Mouse (Mus musculus) neural tube, embryonic 12.5 days (tissue): Measurements from ENCODE around the gene Fam171a2. TPM values are rescaled to one million over a fixed set of nuclear protein-coding genes. Genes with fewer than 3 reads are reported as not detected.
"Not testable (repeated sequence)": the region's sequence is repeated elsewhere in the genome, so short reads cannot be mapped to it uniquely, and the experiment has no call there.

Experiments
- ATAC-seq: fragments of 200-750 bp; cut with Nextera tagmentation; 2 replicates; pipeline ENCODE4 v1.8.0; 2017; ENCODE audit warnings: low read depth, mild to moderate bottlenecking, moderate TSS enrichment, moderate library complexity; ENCODE audit not compliant: low FRiP score
- H3K27ac ChIP-seq: fragments of 300-500 bp; sonication (generic); 2 replicates; pipeline ENCODE4 v1.5.1; 2016
- H3K27me3 ChIP-seq: fragments of 300-500 bp; sonication (generic); replicated peaks from 2 replicates; pipeline ENCODE4 v1.6.1; 2016; ENCODE audit warnings: mild to moderate bottlenecking
- H3K36me3 ChIP-seq: fragments of 300-500 bp; sonication (generic); 2 replicates; pipeline ENCODE4 v1.6.1; 2016; ENCODE audit warnings: mild to moderate bottlenecking
- H3K4me1 ChIP-seq: fragments of 300-500 bp; sonication (generic); 2 replicates; pipeline ENCODE4 v1.6.1; 2016
- H3K4me2 ChIP-seq: fragments of 300-500 bp; sonication (generic); replicated peaks from 2 replicates; pipeline ENCODE4 v1.6.1; 2016; ENCODE audit warnings: mild to moderate bottlenecking
- H3K4me3 ChIP-seq: fragments of 300-500 bp; sonication (generic); 2 replicates; pipeline ENCODE4 v1.5.1; 2016
- H3K9ac ChIP-seq: fragments of 300-500 bp; sonication (generic); 2 replicates; pipeline ENCODE4 v1.6.1; 2016; ENCODE audit warnings: mild to moderate bottlenecking
- H3K9me3 ChIP-seq: fragments of 300-500 bp; sonication (generic); 2 replicates; pipeline ENCODE4 v1.6.1; 2016; ENCODE audit warnings: mild to moderate bottlenecking
- WGBS: fragments of 180-500 bp; shearing (Covaris S2); methylation state at CpG from one replicate; pipeline ENCODE4 v1.1.7; 2016; 5-methylcytosine and 5-hydroxymethylcytosine counted together
- polyA plus RNA-seq: library from polyadenylated mRNA; unstranded; fragments of >200 nt; fragmentation: Nextera tagmentation; extraction: Ambion mirVana; gene quantifications from 2 replicates; pipeline ENCODE4 v1.2.1, GENCODE M21; 2016

Gene Fam171a2
- polyA plus RNA-seq, 1 experiment from 2014 or later: 23.7 TPM

DNA sequence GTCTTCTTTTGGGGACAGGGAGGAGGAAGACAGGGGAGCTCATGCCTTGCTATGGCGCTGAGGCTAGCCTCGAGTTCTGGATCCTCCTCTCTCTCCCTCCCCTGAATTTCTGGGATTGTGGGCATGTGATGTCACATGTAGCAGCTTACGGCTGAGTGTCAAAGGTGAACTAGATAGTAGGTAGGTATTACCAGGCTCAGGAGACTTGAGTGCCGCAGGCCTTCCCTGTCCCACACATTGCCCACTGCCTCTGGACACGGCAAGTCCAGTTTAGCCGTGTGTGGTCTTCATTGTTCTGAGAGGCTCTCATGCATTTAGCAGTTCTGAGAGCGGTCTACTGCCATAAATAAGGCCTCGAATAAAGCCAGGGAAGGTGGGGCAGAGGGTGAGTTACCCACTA is 34.4 kb downstream of the Fam171a2 start:
- Histone ChIP-seq H3K9me3 (no peaks in the 10 kb centered on the region), H3K4me2 (no peak overlapping the region), H3K27ac (no peak overlapping the region), H3K36me3 (no peaks in the 10 kb centered on the region), H3K4me1 (0 out of 2 replicates have a peak, but pooled peaks cover 2% of the 10 kb centered on the region), H3K4me3 (no peak overlapping the region), H3K9ac (no peak overlapping the region), H3K27me3 (no peaks in the 10 kb centered on the region)
- ATAC-seq: no peak
- WGBS: 69% methylated on average over 8 of the region's 8 CpGs

GRCm38 (mm10) chr11:102411704-102412103 is 35.8 kb downstream of the Fam171a2 start:
- no peaks in the 10 kb centered on the region for H3K36me3 ChIP-seq
- H3K4me3 ChIP-seq: no peak overlapping the region
- no peak overlapping the region for H3K4me2 ChIP-seq
- H3K9me3 ChIP-seq: no peaks in the 10 kb centered on the region
- H3K27me3 ChIP-seq: no peaks in the 10 kb centered on the region
- no peak overlapping the region for H3K9ac ChIP-seq
- no peak overlapping the region for H3K27ac ChIP-seq
- ATAC-seq: no peak
- peaks cover 9% of the 10 kb centered on the region for H3K4me1 ChIP-seq
- WGBS: 8% methylated on average over 11 of the region's 11 CpGs

- no peak overlapping the region for H3K9ac ChIP-seq
- WGBS: 87% methylated on average over 3 of the region's 3 CpGs
- no peak overlapping the region for H3K4me3 ChIP-seq
- H3K4me2 ChIP-seq: no peak overlapping the region
- no peaks in the 10 kb centered on the region for H3K36me3 ChIP-seq
- H3K27me3 ChIP-seq: no peaks in the 10 kb centered on the region
- no peak for ATAC-seq
- peaks cover 16% of the 10 kb centered on the region for H3K4me1 ChIP-seq
- no peak overlapping the region for H3K27ac ChIP-seq
- no peaks in the 10 kb centered on the region for H3K9me3 ChIP-seq
Measured at GRCm38 (mm10) chr11:102411061-102411460, 36.4 kb downstream of the Fam171a2 start.

GRCm38 (mm10) chr11:102410345-102410744 is 37.1 kb downstream of the Fam171a2 start:
- H3K27ac ChIP-seq, H3K4me2 ChIP-seq, H3K9me3 ChIP-seq, H3K27me3 ChIP-seq, H3K4me3 ChIP-seq, ATAC-seq, H3K9ac ChIP-seq, H3K36me3 ChIP-seq: not testable (repeated sequence)
- WGBS: 91% methylated on average over 3 of the region's 3 CpGs
- H3K4me1 ChIP-seq: peaks cover 23% of the 10 kb centered on the region

DNA sequence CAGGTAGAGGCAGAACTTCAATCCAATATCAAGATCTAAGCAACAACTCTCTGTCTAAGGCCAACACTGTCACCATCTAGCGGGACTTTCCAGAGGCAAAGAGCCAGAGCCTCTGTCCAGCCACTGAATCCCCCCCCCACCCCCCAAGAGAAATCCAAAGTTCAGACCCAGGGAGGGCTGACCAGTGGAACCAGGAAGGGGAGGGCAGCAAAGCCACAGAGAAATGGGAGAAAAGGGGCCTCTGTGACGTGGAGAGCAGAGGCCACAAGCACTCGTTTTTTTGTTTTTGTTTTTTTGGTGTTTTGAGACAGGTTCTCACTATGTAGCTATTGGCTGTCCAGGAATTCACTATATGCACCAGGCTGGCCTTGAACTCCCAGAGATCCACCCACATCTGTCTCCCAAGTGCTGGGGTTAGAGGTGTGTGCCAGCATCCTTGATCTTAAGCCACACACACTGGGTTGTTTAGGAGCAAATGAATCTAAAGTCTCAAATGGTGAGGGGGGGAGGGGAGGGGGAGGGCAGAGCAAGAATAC is 37.6 kb downstream of the Fam171a2 start:
- Histone ChIP-seq H3K9ac (no peak overlapping the region), H3K27ac (no peak overlapping the region), H3K36me3 (no peaks in the 10 kb centered on the region), H3K9me3 (no peaks in the 10 kb centered on the region), H3K4me2 (no peak overlapping the region), H3K4me3 (no peak overlapping the region), H3K27me3 (no peaks in the 10 kb centered on the region), H3K4me1 (peaks cover 27% of the 10 kb centered on the region)
- ATAC-seq: no peak
- WGBS: 84% methylated on average over 3 of the region's 3 CpGs

DNA sequence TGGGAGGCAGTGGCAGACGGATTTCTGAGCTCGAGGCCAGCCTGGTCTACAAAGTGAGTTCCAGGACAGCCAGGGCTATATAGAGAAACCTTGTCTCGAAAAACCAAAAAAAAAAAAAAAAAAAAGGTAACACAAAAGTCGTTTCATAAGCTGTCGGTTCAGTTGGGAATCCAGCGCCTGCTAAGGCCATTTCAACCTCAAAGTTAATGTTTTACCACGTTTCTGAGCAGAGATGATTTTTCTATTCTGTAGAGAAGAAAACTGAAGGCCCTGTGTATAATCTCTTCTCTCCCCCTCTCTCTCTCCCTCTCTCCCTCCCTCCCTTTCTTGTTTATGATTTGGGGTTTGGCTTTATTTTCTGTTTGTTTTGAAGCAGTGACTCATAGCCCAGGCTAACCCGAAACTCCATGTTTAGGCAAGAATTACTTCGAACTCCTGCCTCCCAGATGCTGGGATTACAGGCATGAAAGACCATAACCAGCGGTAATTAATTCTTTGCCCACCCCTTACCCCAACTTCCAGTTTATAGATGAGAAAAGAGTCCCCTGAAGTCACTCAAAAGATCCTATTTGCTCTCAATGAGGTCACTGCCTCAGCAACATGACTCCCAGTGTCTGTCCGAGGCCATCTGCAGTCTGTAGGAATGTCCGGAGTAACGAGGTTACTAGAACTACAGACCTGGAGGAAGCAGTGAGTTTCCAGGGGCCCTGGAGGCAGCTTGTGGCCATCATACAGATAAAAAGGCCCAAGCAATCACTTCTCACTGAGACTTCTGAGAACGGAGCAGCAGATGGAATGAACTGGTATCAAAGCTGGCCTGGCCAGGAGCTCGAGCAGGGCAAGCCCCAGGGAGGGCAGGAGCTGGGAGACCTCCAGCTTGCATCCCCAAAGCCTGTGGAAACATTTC is 38.3 kb downstream of the Fam171a2 start:
- Histone ChIP-seq H3K4me1 (peaks cover 33% of the 10 kb centered on the region), H3K36me3 (peaks cover 5% of the 10 kb centered on the region; the same call in 1 of the 2 replicates), H3K27ac (0 out of 2 replicates have a peak overlapping the region, but pooled peaks have one; percentile 50), H3K4me3 (peak overlapping the region; percentile 74), H3K9ac (no peak overlapping the region), H3K4me2 (peak overlapping the region; percentile 90), H3K27me3 (no peaks in the 10 kb centered on the region), H3K9me3 (no peaks in the 10 kb centered on the region)
- no peak for ATAC-seq
- WGBS: 40% methylated on average over 15 of the region's 15 CpGs

DNA sequence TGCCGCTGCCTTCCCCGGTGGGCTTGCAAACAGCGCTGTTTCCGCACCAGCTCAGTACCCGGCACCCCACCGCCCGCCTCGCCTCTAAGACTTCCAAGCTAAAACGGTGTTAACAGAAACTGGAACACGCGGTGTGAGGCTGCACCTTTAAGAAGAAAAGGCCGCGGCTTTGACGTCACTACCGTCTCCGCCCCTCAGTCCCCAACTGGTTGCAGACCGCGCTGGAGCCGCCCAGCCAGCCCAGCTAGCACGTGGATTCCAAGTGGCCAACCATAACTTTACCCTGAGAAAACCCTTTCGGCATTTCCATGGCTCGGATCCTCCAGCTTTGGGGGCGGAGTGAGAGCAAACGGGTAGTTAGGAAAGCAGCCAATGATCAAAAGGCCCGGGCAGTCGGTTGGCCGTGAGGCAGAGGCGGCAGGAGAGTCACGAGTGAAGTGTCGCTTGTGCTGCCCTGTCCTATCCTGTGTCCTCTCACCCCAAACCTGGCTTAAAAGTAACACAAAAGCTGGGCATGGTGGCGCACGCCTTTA is 39.1 kb downstream of the Fam171a2 start:
- H3K9ac ChIP-seq: 0 out of 2 replicates have a peak overlapping the region, but pooled peaks have one; percentile 85
- peak overlapping the region; percentile 90 for H3K4me2 ChIP-seq
- H3K9me3 ChIP-seq: no peaks in the 10 kb centered on the region
- WGBS: under 1% methylated on average over 32 of the region's 32 CpGs
- H3K36me3 ChIP-seq: peaks cover 12% of the 10 kb centered on the region
- peaks cover 33% of the 10 kb centered on the region for H3K4me1 ChIP-seq
- peak; percentile 92 for ATAC-seq
- H3K4me3 ChIP-seq: peak overlapping the region; percentile 74
- H3K27me3 ChIP-seq: no peaks in the 10 kb centered on the region
- peak overlapping the region; percentile 70; the same call in 1 of the 2 replicates for H3K27ac ChIP-seq

- Histone ChIP-seq H3K4me3 (peak within 1 kb of the TSS; percentile 74), H3K27me3 (no peaks in the 10 kb centered on the region), H3K4me1 (peaks cover 33% of the 10 kb centered on the region), H3K36me3 (peaks cover 18% of the 10 kb centered on the region), H3K4me2 (peak within 1 kb of the TSS; percentile 90), H3K9ac (peak within 1 kb of the TSS; percentile 85), H3K9me3 (no peaks in the 10 kb centered on the region), H3K27ac (peak within 1 kb of the TSS; percentile 70)
- 1% methylated on average over 19 of the region's 19 CpGs for WGBS
- ATAC-seq: no peak
Measured at GRCm38 (mm10) chr11:102407834-102408215, 39.7 kb downstream of the Fam171a2 start, which contains the start of gene Slc25a39. TSS of gene Slc25a39 (minus strand) at chr11:102407946.

DNA sequence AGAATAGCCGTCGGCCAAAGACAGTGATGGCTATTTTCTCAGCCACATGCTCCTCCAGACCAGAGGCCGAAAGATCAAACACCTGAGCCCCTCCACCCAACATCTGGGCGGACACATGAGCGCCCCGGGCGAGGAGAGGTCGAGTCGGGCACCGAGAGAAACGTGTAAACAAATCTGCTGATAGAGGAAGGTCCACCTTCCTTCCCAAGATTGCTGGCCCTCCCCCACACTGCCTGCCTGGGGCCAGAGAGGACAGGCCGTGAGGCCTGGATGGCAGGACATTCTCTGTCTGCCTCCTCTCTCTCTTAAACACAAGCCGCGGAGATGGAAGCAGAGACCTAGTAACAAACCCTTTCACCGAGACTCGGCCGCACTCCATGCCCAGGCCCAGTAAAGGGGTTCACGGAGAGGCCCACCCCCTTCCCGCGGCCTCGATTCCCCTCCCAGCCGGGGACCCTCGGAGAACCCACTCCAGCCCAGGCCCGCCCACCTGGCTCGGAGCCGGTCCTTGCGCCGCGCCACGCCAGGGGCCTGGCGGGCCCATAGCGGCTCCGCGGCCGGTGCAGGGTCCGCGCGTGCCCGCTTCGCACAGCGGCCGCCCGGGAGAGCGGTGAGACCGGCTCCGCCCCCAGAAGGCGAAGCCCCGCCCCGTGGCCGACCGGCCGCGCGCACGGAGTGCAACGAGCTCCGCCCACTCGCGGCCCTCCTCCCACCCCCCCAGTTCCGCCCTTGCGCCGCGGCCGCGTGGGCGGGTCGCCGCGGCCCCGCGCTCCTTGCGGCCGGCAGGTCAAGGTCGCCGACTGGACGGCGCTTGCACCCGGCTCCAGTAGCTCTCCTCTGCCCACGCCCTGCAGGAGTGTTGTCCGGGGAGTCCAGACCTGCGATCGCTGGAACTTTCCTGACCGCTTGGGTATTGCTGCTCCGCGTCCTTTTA is 40.3 kb downstream of the Fam171a2 start:
- Histone ChIP-seq H3K9me3 (no peaks in the 10 kb centered on the region), H3K4me2 (peak overlapping the region; percentile 90), H3K4me1 (peaks cover 39% of the 10 kb centered on the region), H3K9ac (peak overlapping the region; percentile 85), H3K4me3 (peak overlapping the region; percentile 74), H3K36me3 (peaks cover 24% of the 10 kb centered on the region), H3K27ac (peak overlapping the region; percentile 70), H3K27me3 (no peaks in the 10 kb centered on the region)
- ATAC-seq: peak; percentile 52
- under 1% methylated on average over 85 of the region's 85 CpGs for WGBS

DNA sequence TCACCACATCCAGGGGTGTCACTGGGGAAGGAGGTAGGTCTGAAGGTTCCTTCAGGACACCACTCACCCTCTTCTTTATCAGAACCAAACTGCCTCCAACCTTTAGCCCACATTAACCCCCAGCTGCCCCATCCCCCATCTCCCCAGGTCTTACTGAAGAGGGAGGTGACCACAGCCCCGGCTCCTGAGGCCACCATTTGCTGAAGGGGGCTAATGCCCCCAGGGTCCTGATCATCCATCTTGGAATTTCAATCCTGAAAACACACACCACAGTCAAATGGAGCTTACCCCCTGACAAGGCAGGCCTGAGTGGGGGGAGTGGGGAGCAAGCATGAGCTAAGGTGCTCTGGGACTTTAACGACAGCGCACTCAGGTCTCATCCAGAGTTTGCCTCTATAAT is 41.1 kb downstream of the Fam171a2 start:
- Histone ChIP-seq H3K27ac (no peak overlapping the region), H3K4me3 (peak overlapping the region; percentile 74), H3K27me3 (no peaks in the 10 kb centered on the region; the same call in 1 of the 2 replicates), H3K9me3 (no peaks in the 10 kb centered on the region), H3K4me1 (peaks cover 46% of the 10 kb centered on the region), H3K4me2 (peak overlapping the region; percentile 90), H3K9ac (peak overlapping the region; percentile 85), H3K36me3 (peaks cover 32% of the 10 kb centered on the region)
- 18% methylated on average over 3 of the region's 3 CpGs for WGBS
- ATAC-seq: no peak

GRCm38 (mm10) chr11:102405544-102406285 is 41.8 kb downstream of the Fam171a2 start:
- no peak overlapping the region for H3K4me3 ChIP-seq
- H3K9me3 ChIP-seq: no peaks in the 10 kb centered on the region
- ATAC-seq: no peak
- peaks cover 37% of the 10 kb centered on the region for H3K36me3 ChIP-seq
- no peak overlapping the region for H3K27ac ChIP-seq
- H3K4me1 ChIP-seq: peaks cover 46% of the 10 kb centered on the region
- H3K4me2 ChIP-seq: peak overlapping the region; percentile 90
- 86% methylated on average over 11 of the region's 11 CpGs for WGBS
- H3K9ac ChIP-seq: no peak overlapping the region
- H3K27me3 ChIP-seq: peaks cover 5% of the 10 kb centered on the region; the same call in 1 of the 2 replicates
